Mouse (Mus musculus) ES-E14 (cell line): Measurements from ENCODE around the gene Mrpl10. TPM values are rescaled to one million over a fixed set of nuclear protein-coding genes. Genes with fewer than 3 reads are reported as not detected.

ENCODE experiments used
- DNase-seq: peaks from one replicate; pipeline ENCODE4 v3.0.0-alpha.2; 2013; ENCODE audit warnings: low read depth, low spot score
- H3K27ac ChIP-seq: 2 replicates; pipeline ENCODE4 v1.5.1; 2012; ENCODE audit warnings: low read depth, mild to moderate bottlenecking, low read length, moderate library complexity, mixed read lengths; ENCODE audit not compliant: poor library complexity, insufficient read depth, severe bottlenecking
- H3K36me3 ChIP-seq: 2 replicates; pipeline ENCODE4 v1.6.1; 2012; ENCODE audit warnings: mild to moderate bottlenecking, low read length, moderate library complexity, mixed read lengths; ENCODE audit not compliant: control insufficient read depth, poor library complexity, insufficient read depth, severe bottlenecking
- H3K4me1 ChIP-seq, 2 experiments: fragments of 150-350 bp in 1 of 2; sonication (generic) in 1 of 2; 2 replicates each; pipeline ENCODE4 v1.6.1; 2012; ENCODE audit warnings: low read length in 2 of 2, mild to moderate bottlenecking in 1 of 2, mixed read lengths in 1 of 2; ENCODE audit not compliant: control insufficient read depth in 2 of 2, insufficient read depth in 2 of 2, poor library complexity in 1 of 2
- H3K4me3 ChIP-seq, 2 experiments: fragments of 150-350 bp in 1 of 2; sonication (generic) in 1 of 2; 2 replicates each; pipeline ENCODE4 v1.5.1; 2012; ENCODE audit warnings: low read length in 2 of 2, low read depth in 1 of 2, mild to moderate bottlenecking in 1 of 2, mixed read lengths in 1 of 2; ENCODE audit not compliant: insufficient read depth in 1 of 2, poor library complexity in 1 of 2, severe bottlenecking in 1 of 2
- H3K9ac ChIP-seq: 2 replicates; pipeline ENCODE4 v1.6.1; 2012; ENCODE audit warnings: low read depth, mild to moderate bottlenecking, low read length, mixed read lengths; ENCODE audit not compliant: poor library complexity, insufficient read depth, severe bottlenecking
- H3K9me3 ChIP-seq: fragments of 150-350 bp; sonication (generic); 2 replicates; pipeline ENCODE4 v1.6.1; 2012; ENCODE audit warnings: low read depth, mild to moderate bottlenecking, low read length; ENCODE audit not compliant: control insufficient read depth, insufficient read depth
- CHD2 ChIP-seq: IDR thresholded peaks from 2 replicates; pipeline ENCODE4 v1.6.1; 2014; ENCODE audit warnings: mild to moderate bottlenecking, low read depth, low read length, inconsistent platforms
- HCFC1 ChIP-seq: IDR thresholded peaks from 2 replicates; pipeline ENCODE4 v1.6.1; 2012; ENCODE audit warnings: low read length, inconsistent platforms, borderline replicate concordance; ENCODE audit not compliant: insufficient read depth
- MAFK ChIP-seq: IDR thresholded peaks from 2 replicates; pipeline ENCODE4 v1.6.1; 2014; ENCODE audit warnings: mild to moderate bottlenecking, low read depth, low read length, inconsistent platforms; ENCODE audit not compliant: insufficient read depth
- ZC3H11A ChIP-seq: IDR thresholded peaks from 2 replicates; pipeline ENCODE4 v1.6.1; 2012; ENCODE audit warnings: low read depth, mild to moderate bottlenecking, inconsistent platforms, low read length, borderline replicate concordance
- ZNF384 ChIP-seq: IDR thresholded peaks from 2 replicates; pipeline ENCODE4 v1.6.1; 2012; ENCODE audit warnings: low read depth, low read length, inconsistent platforms
- in situ Hi-C, 2 experiments: fragments of 600-800 bp; cut with MboI; formaldehyde crosslinking; loops; one replicate each; pipeline ENCODE4 v1.15.1; 2025; ENCODE audit warnings: low sequenced_read_pairs in 2 of 2, inconsistent platforms in 1 of 2; ENCODE audit not compliant: unreplicated experiment in 2 of 2
- total RNA-seq: library from RNA; depleted of rRNA; stranded (reverse); fragments of 300-350 nt; gene quantifications from 2 replicates; pipeline ENCODE4 v1.2.3, GENCODE M21; 2012

Mrpl10 gene
- total RNA-seq, 1 experiment, result 70.3 TPM

DNA sequence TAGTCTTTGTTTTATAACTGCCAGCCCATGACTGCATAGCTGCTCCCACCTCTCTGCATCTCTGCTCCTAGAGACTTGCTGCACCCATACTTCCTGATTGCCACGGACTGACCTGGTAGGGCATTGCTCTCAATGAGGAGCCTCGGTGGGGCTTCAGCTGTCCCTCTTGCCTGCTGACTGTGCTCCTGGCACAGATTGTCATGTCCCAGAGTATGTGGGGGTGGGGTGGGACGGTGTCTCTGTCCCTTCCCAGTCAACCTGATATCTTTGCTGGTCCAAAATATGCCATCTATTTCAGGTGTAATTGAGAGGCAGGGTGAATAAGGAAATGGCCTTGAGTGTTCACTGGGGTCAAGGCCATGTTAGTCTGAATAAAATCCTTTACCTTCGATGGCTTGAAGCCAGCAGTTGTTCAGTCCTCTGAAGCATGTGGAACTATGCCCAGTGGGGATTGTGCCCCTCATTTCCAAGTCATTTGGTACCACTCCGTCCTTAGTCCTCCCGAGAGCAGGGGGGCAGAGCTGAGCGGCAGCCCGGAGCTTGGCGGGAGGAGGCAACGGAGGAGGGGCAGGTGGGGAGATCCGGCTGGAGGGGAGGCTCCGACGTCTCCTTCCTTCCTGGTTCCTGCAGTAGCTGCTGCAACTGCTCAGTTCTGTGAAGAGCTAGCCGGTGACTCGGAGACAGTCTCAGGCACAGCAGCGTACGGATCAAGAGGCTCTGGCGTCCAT, 9.0 kb downstream of the Mrpl10 start, which contains the start of gene Osbpl7:
Gene Osbpl7 (plus strand): TSS at position 413 of the 728 bp plus-strand sequence.
- in situ Hi-C loops, result no loop called here
- Histone ChIP-seq H3K9me3 (no peaks in the 10 kb centered on the region), H3K27ac (no peak within 1 kb of the TSS), H3K4me3 (peak within 1 kb of the TSS; percentile 64 to 66), H3K9ac (peak within 1 kb of the TSS; percentile 66), H3K36me3 (peaks cover 18% of the 10 kb centered on the region; the same call in 1 of the 2 replicates), H3K4me1 (peaks cover 3 to 13% of the 10 kb centered on the region in 2 experiments; a peak in 3 of 4 replicates)
- TF ChIP-seq HCFC1 (no peak), ZNF384 (no peak)
- no peak for DNase-seq

DNA sequence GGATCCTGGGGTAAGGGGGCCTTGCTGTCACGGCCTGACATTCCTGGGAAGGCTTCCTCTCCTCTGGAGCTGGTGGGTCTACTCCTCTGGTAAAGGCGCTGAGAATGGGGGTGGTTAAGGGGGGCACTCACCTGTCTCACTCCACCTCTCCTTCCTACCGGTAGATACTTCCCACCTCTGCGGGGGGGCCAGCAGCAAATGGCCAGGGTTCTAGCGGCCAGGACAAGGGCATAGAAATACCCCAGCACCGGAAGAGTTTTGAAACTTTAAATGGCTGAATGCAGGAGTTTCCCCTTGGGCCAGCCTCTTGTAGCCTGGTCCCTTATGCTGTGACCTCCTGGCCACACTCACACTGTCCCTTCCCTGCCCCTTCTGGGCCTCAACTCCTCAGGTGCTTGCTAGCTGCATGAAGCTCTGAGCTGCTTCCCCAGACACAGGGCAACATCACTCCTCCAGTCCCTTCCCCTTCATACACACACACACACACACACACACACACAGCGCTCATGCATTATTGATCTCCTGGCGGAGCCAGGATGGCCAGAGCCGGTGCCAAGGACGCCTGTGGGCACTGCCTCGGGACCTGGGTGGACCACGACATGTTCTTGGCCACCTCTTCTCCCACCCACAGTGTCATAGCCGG, 9.7 kb downstream of the Mrpl10 start:
- in situ Hi-C loops, result no loop called here
- DNase-seq, result no peak
- Histone ChIP-seq H3K4me3 (peak overlapping the region; percentile 64 to 66), H3K9ac (peak overlapping the region; percentile 66), H3K9me3 (no peaks in the 10 kb centered on the region), H3K36me3 (peaks cover 19% of the 10 kb centered on the region; the same call in 1 of the 2 replicates), H3K27ac (no peak overlapping the region), H3K4me1 (peaks cover 3 to 13% of the 10 kb centered on the region in 2 experiments; a peak in 3 of 4 replicates)
- TF ChIP-seq CHD2, result no peak
- TF ChIP-seq ZNF384, result no peak
- no peak for TF ChIP-seq ZC3H11A
- TF ChIP-seq HCFC1, result no peak
- TF ChIP-seq MAFK, result no peak

DNA sequence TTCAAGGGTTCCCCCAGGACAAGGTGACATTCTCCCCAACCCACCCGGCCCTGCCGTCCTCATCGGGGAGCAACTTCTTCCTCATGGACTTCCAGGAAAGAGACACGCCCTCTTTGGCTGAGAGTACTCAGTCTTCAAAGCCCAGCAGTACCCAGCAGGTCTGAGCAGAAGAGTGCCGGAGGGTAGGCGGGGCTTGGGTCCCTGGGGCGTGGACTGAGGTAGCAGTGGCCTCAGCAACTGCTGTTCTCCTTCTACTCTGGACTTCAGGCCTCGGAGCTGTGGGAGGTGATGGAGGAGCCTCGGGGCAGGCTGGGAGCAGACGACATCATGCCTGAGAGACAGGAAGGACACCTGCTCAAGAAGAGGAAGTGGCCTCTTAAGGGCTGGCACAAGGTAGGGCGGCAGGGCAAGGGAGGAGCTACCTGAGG, 10.9 kb downstream of the Mrpl10 start:
- Histone ChIP-seq H3K27ac (no peak overlapping the region), H3K36me3 (peaks cover 18% of the 10 kb centered on the region; the same call in 1 of the 2 replicates), H3K9ac (0 out of 2 replicates have a peak overlapping the region, but pooled peaks have one; percentile 8), H3K4me1 (peaks cover 3 to 13% of the 10 kb centered on the region in 2 experiments; a peak in 3 of 4 replicates), H3K9me3 (no peaks in the 10 kb centered on the region), H3K4me3 (peak overlapping the region; percentile 9 to 24; a peak in 2 of 4 replicates)
- DNase-seq, result peak; percentile 68
- in situ Hi-C loops, result no loop called here
- TF ChIP-seq CHD2, result no peak
- TF ChIP-seq HCFC1, result no peak
- no peak for TF ChIP-seq MAFK
- TF ChIP-seq ZC3H11A, result no peak
- no peak for TF ChIP-seq ZNF384

DNA sequence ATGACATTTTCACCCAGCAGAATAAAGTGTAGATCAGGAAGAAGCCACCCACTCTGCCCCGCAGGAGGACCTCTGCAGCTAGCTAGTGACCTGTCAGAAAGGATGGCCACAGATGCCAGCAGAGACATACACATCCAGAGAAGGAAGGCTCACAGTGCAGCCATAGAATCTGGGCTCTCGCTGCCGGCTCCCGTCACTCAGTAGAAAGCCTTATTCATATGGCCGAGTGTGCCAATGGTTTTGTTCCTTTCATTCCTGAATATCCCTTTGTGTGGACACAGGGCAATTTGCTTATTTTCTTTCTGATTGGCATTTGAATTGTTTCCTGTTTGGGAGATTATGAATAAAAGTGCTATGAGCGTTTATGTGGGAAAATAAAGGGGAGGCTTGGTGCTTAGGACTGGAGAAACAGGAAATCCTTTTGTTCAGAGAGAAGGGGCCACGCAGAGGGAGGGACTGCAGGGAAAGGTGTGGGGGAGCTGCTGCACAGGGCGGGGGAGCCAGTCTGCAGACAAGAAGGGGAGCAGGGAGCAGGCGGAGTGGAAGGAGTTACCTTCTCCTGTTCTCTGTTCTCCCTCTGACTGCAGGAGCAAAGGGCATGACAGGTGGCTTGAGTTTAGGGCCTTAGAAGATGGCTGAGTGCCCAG, 22.0 kb downstream of the Mrpl10 start:
- in situ Hi-C loops, result no loop called here
- Histone ChIP-seq H3K9ac (no peak overlapping the region), H3K9me3 (no peaks in the 10 kb centered on the region), H3K27ac (no peak overlapping the region), H3K36me3 (peaks cover 6% of the 10 kb centered on the region; the same call in 1 of the 2 replicates), H3K4me1 (peaks cover 3 to 27% of the 10 kb centered on the region in 2 experiments; a peak in 1 of 4 replicates), H3K4me3 (no peak overlapping the region)
- DNase-seq, result no peak
- TF ChIP-seq ZC3H11A (no peak), MAFK (no peak), ZNF384 (no peak), HCFC1 (no peak), CHD2 (no peak)
